Mouse (Mus musculus) regulatory T cell (primary cell): ENCODE data around the gene Rab14.

Experiments
- in situ Hi-C: fragments of 300-600 bp; cut with MboI, MseI; formaldehyde crosslinking; loops from one replicate; pipeline ENCODE4 v1.15.1; 2025; ENCODE audit warnings: high pct_unique_total_duplicates

Gene Rab14

DNA sequence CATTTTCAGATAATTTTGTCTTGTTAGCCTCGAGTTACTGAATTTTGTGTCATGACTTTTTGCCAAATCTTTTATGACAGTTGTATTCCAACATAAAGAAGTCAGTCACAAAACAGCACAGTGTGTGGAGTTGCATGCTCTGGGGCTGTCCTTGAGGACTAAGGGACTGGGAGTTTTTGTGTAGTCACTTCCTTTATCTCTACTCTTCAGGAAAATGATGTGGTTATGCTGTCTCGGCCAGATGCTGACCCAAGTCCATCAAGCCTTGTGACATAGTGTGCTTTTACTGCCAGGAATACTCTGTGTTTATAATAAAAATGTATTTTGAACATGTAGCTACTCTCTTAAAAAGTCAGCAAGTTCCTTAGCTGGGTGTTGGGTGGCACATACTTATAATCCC is 43.9 kb downstream of the Rab14 start:
- in situ Hi-C loops, result no loop called here

DNA sequence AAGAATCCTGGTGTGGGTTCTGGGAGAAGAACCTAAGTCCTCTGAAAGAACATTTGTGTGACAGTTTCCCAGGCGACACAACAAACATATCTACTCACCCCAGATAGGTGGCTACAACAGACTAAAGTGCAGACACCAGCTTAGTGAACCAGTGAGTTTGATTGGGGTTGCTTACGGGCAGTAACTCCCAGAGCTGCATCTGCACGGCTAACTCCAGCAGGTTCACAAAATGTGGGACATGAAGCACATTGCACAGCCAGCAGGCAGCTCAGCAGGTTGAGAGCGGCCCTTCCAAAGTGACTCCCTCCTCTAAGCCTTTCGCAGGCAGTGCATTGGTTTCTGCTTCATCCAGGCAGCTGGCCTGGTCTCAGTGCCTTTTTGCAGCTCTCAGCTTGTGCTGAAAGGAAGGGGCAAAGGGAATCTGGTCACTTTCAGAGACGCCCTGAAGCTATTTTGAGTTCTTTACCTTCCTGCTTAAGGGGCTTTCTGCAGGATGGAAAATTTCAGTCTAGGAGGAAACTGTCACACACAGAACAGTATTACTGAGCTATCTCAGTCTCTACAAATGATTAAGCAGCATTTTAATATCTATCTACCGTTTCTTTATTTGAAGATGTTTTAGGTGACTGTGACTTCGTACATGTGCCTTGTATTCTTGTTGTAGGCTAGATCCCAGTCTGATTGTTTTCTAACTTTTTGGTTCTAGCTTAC is 46.9 kb downstream of the Rab14 start:
- in situ Hi-C loops, result no loop called here

DNA sequence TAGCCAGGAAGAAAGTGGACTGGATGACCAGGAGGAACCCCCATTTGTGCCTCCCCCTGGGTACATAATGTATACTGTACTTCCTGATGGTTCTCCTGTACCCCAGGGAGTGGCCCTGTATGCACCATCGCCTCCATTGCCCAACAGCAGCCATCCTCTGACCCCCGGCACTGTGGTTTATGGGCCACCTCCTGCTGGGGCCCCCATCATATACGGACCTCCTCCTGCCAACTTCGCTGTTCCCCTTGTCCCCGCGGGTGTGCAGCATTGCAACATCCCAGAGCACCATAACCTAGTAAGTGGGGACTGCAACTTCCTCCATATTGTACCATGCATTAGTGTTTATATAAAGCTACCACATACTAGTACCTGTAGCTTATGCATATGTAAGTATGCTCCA is 47.7 kb downstream of the Rab14 start:
- in situ Hi-C loops, result no loop called here

DNA sequence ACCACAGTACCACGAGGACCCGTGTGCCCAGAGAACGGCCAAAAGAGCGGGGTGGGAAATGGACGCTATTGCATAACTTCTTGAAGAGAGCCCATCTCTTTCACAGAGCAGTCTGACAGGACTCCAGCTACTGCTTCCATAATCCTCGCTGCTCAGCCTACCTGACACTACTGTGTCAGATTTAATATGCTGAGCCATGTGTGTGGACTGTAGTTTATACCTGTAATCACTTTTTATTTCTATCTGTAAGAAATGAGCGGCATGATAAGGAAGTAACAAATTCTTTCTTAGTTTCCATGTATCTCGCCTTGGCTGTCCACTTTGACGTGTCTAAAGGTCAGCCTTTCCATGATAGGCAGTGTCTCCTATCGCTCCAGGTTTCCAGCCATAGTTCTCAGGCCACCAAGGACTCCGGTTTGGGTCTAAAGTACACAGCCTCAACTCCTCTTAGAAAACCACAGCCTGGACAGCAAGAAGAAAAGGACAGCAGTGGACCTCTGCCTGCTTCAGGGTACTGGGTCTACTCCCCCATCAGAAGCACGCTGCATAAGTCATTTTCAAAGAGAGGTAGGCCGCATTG is 49.5 kb downstream of the Rab14 start:
- in situ Hi-C loops, result no loop called here

DNA sequence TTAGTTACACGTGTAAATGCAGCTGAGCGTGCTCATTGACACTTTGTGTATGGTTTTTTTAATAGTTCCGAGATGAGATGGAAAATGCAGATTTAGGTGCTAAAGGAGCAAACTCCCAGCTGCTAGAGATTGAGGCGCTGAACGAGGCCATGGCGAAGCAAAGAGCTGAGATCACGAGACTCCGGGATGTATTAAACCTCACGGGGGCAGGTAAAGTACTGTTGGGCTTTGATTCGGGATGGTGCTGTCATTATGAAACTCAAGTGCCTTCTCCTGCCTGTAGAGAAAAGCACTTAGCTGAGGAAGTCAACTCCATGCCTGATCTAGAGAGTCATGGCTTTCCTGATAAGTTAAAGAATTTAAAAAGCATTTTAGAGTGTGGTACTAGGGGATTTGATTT is 52.1 kb downstream of the Rab14 start:
- in situ Hi-C loops, result no loop called here

DNA sequence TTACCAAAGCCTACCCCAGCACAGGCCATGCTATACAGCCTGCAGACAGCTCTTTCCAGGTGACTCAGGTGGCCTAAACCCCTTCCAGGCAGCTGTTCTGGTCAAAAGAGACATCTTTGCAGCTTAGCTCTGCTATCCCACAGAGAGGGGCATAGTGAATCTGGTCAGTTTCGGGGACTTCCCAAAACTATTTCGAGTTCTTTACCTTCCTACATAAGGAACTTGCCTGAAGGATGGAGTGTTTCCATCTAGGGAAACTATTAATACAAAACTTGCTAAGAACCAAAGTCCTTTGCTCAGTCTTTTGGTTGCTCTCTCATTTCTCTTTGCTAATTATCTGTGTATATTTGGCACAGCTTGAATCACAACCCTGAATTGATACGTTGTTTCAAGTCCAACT is 59.2 kb downstream of the Rab14 start:
- in situ Hi-C loops, result no loop called here

DNA sequence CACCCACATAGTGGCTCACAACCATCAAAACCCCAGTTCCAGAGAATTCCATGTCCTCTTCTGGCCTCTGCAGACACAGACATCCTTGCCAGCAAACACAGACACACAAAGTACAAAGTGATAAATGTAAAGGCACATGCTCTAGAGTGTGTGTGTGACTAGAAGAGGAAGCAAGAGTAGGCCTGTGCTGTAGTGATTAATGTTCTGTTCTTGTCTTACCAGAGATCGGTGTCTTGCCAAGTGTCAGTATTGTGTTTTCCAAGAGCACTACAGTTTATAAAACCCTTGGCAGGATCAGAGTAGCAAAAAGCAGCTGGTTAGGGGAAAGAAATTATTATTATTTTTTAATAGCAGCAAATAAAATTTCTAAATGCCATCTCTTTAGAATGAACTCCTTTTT is 62.3 kb downstream of the Rab14 start:
- in situ Hi-C loops, result no loop called here

DNA sequence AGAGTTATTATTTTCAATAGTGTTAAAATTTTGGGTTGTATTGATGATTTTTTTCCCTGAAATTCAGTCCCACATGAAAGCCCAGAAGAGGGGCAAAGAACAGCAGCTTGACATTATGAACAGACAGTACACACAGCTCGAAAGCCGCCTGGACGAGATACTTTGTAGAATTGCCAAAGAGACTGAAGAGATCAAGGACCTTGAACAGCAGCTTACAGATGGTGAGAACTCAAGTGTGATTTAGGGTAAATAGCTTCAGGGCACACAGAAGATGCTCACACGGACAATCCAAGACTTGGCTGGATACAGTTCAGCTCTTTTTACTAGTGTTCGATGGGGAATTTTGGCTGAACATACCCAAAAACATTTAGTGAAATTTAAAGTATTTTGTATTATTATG is 67.0 kb downstream of the Rab14 start:
- in situ Hi-C loops, result no loop called here

DNA sequence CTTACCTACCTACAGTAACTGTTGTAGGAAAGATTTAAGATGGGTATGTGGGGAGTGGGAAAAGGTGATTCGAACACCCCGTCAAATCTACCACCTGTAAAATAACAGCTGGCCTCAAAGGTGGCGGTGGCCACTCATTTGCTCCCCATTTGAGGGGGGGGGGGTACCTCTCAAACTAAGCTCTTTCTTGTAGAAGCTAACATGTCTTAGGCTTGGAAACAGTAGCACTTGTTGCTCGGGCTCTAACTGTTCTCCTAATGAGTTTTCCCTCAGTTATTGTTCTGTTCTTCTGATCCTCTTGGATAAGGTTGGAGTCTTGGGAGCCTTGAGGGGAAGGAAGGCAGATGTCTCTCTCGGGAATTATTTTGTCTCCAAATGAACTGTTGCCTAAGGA is 68.3 kb downstream of the Rab14 start:
- in situ Hi-C loops, result no loop called here

DNA sequence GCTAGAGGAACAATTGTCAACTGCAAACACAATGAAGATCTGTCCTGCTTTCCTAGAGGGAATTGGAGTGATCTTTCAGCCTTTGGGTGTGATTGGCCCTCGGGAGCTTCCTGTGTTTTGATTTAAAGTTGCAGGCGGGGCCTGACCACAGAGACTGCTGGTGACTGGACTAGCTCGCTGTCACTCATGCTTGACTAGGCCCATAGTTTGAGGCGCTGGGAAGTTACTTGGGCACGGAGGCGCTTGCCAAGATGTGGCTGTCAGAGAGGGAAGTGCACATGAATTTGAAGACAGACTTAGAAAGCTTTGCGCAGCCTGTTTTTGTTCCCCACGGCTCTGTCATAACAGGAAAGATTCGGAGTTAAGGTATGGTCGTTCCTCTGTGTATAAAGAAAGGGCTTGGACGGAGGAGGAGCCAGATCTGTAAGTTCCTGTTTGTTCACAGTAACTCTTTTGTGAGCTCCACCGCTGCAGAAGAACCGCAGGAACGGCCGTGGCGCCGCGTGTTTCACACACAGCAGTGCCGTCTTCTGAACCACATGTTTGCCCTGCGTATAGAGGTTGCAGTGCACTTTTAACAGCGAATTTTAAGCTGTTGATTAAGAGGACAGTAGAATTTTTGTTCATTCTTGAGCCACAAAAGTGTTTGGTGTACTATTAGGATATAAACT is 68.8 kb downstream of the Rab14 start:
- in situ Hi-C loops, result no loop called here

DNA sequence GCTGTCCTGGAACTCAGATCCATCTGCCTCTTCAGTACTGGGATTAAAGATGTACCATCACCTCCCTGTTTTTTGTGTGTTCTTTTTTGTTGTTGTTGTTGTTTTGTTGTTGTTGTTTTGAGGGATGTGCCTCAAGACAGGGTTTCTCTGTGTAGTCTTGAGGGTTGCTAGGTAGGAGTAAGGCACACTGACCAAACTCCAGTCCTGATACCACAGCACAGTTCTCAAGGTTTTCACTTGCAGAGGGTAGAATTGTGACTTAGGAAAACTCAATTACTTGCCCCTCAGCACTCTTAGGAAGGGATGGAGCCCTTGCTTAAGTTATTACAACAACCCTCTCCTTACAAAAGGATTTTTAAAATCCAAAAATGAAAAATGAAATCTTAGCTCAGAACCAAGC is 69.4 kb downstream of the Rab14 start:
- in situ Hi-C loops, result no loop called here
